Mouse (Mus musculus): ENCODE results near the gene Fam53b. TPM values are rescaled to one million over a fixed set of nuclear protein-coding genes. Genes with fewer than 3 reads are reported as not detected.
A peak's percentile ranks its signal among the peaks of the same experiment; 100 is the strongest.

Gene Fam53b
- total and polyA plus RNA-seq, 3 experiments, result 15.6 to 30.9 (median 22.1) TPM

DNA sequence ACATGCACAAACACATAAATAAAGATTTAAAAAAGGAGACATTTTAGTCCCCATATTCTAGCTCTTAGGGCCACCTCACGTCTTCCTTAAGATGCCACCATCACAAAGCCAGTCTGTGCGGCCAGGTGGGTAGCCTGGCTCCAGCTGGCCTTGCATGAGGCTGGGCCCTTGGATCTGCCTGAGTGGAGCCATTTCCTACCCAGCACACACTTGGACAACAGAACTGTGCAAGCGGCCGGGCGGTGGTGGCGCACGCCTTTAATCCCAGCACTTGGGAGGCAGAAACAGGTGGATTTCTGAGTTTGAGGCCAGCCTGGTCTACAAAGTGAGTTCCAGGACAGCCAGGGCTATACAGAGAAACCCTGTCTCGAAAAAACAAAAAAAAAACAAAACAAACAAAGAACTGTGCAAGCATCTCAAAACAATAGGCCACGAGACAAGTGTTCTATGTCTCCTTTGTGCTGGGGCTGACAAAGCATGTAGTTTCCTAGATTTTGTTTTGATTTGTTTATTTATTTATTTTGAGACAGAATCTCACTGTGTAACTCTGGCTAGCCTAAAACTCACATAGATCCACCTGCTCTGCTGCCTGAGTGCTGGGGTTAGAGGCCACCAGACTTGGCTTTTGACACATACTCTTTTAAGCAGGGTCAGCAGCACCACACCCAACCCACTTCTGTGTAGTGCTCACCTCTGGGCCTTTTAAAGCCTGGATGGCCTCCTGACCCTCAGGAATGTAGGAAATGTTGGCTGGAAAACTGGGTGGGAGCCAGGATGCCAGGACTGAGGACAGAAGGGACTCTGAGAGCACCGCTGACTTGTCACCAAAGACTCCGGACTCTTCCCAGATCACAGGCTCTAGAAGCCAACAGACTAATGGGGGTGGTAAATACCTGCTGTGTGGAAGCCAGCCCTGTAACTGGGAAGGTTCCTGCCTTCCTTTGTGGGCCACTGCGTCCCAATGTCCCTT is 91.0 kb downstream of the Fam53b start (continued):
- no peak for TF ChIP-seq NELFE (IDR thresholded peaks at IDR 0.05; ENCODE audit: low read depth, low read length)

DNA sequence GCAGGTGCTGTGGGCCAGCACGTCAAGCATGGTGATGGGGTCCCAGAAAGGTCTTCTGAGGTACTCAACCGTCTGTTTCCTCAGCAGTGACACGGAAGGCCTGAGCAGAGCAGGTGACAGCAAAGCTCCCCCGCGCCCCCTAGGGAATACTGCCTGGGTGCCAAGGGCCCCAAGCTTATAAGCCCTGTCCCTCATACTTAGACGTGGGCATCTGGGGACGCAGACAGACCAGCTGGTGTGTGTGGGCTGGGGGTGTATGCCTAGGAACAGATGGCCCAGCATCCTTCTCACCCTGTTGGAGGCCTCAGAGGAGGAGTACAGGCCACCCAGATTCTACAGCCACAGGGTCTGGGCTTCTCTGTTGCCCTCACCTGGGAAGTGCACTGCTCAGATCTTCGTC is 93.1 kb downstream of the Fam53b start:
- in situ Hi-C loops (cut with MboI; ENCODE audit: low pct_ligation_motif_present, low pct_unique_long_range_greater_than_20kb, low sequenced_read_pairs) (no loop called here), dilution Hi-C loops (cut with MboI; ENCODE audit: extremely low pct_ligation_motif_present, extremely low pct_unique_long_range_greater_than_20kb, low sequenced_read_pairs) (no loop called here)
- peak; percentile 87 for DNase-seq (ENCODE audit: extremely low read depth)
- Histone ChIP-seq H3K9me3 (replicated peaks; ENCODE audit: low read length) (no peaks in the 10 kb centered on the region), H3K9ac (ENCODE audit: insufficient read depth, low read depth) (peak overlapping the region; percentile 58), H3K27ac (ENCODE audit: insufficient read depth, low read depth) (peak overlapping the region; percentile 80), H3K4me1 (ENCODE audit: control insufficient read depth in 1 of 2, insufficient read depth in 2 of 2) (peaks cover 46 to 82% of the 10 kb centered on the region in 2 experiments), H3K4me3 (replicated peaks in 1 of 3; ENCODE audit: low read depth in 2 of 3, low read length in 2 of 3, poor library complexity in 1 of 3) (peak overlapping the region; percentile 21 to 49 (median 43)), H3K36me3 (replicated peaks in 1 of 2; ENCODE audit: control insufficient read depth in 1 of 2, insufficient read depth in 1 of 2, low read length in 1 of 2) (peaks cover 7 to 41% of the 10 kb centered on the region in 2 experiments), H3K4me2 (ENCODE audit: insufficient read depth, low read depth, poor library complexity, severe bottlenecking) (peak overlapping the region; percentile 68), H3K79me2 (replicated peaks; ENCODE audit: control insufficient read depth, extremely low read depth, insufficient read depth, poor library complexity, severe bottlenecking) (no peaks in the 10 kb centered on the region), H3K27me3 (replicated peaks) (no peaks in the 10 kb centered on the region)
- peak; percentile 68; the same call in 1 of the 2 replicates for TF ChIP-seq BHLHE40 (IDR thresholded peaks at IDR 0.05; ENCODE audit: low read depth, low read length)
- TF ChIP-seq PAX5 (IDR thresholded peaks at IDR 0.05; ENCODE audit: low read length), result no peak
- TF ChIP-seq TCF12 (IDR thresholded peaks at IDR 0.05; ENCODE audit: low read depth, low read length), result peak; percentile 94
- no peak for TF ChIP-seq POLR2AphosphoS2 (IDR thresholded peaks at IDR 0.05; ENCODE audit: low read depth, low read length)
- no peak for TF ChIP-seq TBP (conservative IDR thresholded peaks at IDR 0.05; ENCODE audit: low read depth, low read length)
- no peak for TF ChIP-seq JUND (conservative IDR thresholded peaks at IDR 0.05; ENCODE audit: low read depth, low read length)
- TF ChIP-seq CHD1 (IDR thresholded peaks at IDR 0.05; ENCODE audit: low read depth, low read length), result no peak
- no peak for TF ChIP-seq ZKSCAN1 (IDR thresholded peaks at IDR 0.05; ENCODE audit: borderline replicate concordance, low read depth, low read length)
- TF ChIP-seq HCFC1 (IDR thresholded peaks at IDR 0.05; ENCODE audit: low read depth, low read length), result no peak
- TF ChIP-seq ETS1 (conservative IDR thresholded peaks at IDR 0.05; ENCODE audit: low read depth, low read length), result peak; percentile 81
- peak; percentile 1; the same call in 1 of the 2 replicates for TF ChIP-seq RAD21 (IDR thresholded peaks at IDR 0.05; ENCODE audit: low read depth, low read length)
- TF ChIP-seq RCOR1 (conservative IDR thresholded peaks at IDR 0.05; ENCODE audit: low read depth, low read length), result no peak
- no peak for TF ChIP-seq ZC3H11A (IDR thresholded peaks at IDR 0.05; ENCODE audit: low read depth, low read length)
- TF ChIP-seq IRF4 (IDR thresholded peaks at IDR 0.05; ENCODE audit: low read depth, low read length), result peak; percentile 46; the same call in 1 of the 2 replicates
- no peak for TF ChIP-seq MAX (IDR thresholded peaks at IDR 0.05; ENCODE audit: low read length)
- TF ChIP-seq EP300 (IDR thresholded peaks at IDR 0.05; ENCODE audit: low read length), result 0 out of 2 replicates have a peak, but pooled peaks have one; percentile 33
- TF ChIP-seq MAFK (IDR thresholded peaks at IDR 0.05; ENCODE audit: insufficient replicate concordance, low read length), result no peak
- no peak; the same call in 1 of the 2 replicates for TF ChIP-seq MXI1 (IDR thresholded peaks at IDR 0.05; ENCODE audit: low read depth, low read length)
- no peak for TF ChIP-seq SMC3 (IDR thresholded peaks at IDR 0.05; ENCODE audit: low read depth, low read length)
- no peak for TF ChIP-seq ELF1 (IDR thresholded peaks at IDR 0.05; ENCODE audit: low read depth, low read length)
- no peak for TF ChIP-seq SIN3A (IDR thresholded peaks at IDR 0.05; ENCODE audit: low read length)
- no peak for TF ChIP-seq NELFE (IDR thresholded peaks at IDR 0.05; ENCODE audit: low read depth, low read length)
- TF ChIP-seq USF1 (IDR thresholded peaks at IDR 0.05; ENCODE audit: low read depth, low read length), result no peak
- TF ChIP-seq ZNF384 (IDR thresholded peaks at IDR 0.05; ENCODE audit: low read depth, low read length), result no peak
- TF ChIP-seq POLR2A (IDR thresholded peaks at IDR 0.05; ENCODE audit: low read depth, low read length), result no peak; the same call in 1 of the 2 replicates
- no peak for TF ChIP-seq CHD2 (IDR thresholded peaks at IDR 0.05; ENCODE audit: low read length)
- TF ChIP-seq MEF2A (IDR thresholded peaks at IDR 0.05; ENCODE audit: borderline replicate concordance, low read depth, low read length), result 0 out of 2 replicates have a peak, but pooled peaks have one; percentile 37
- no peak for TF ChIP-seq KAT2A (IDR thresholded peaks at IDR 0.05; ENCODE audit: insufficient replicate concordance, low read length)
- no peak for TF ChIP-seq E2F4 (IDR thresholded peaks at IDR 0.05; ENCODE audit: insufficient replicate concordance, low read depth, low read length)
- no peak for TF ChIP-seq GABPA (IDR thresholded peaks at IDR 0.05; ENCODE audit: insufficient replicate concordance, low read depth, low read length)
- no peak for TF ChIP-seq NRF1 (IDR thresholded peaks at IDR 0.05; ENCODE audit: low read depth, low read length)
- TF ChIP-seq USF2 (conservative IDR thresholded peaks at IDR 0.05; ENCODE audit: low read depth, low read length), result no peak
- TF ChIP-seq ZMIZ1 (IDR thresholded peaks at IDR 0.05; ENCODE audit: low read depth, low read length), result no peak
- no peak for TF ChIP-seq MYC (IDR thresholded peaks at IDR 0.05; ENCODE audit: low read depth, low read length)
- TF ChIP-seq UBTF (IDR thresholded peaks at IDR 0.05; ENCODE audit: low read depth, low read length), result no peak
- no peak for TF ChIP-seq JUN (IDR thresholded peaks at IDR 0.05; ENCODE audit: insufficient read depth, low read depth, low read length)

Data from CH12.LX (cell line).